Mouse (Mus musculus) midbrain, embryonic 15.5 days (tissue): Measurements from ENCODE around the gene Adk. TPM values are rescaled to one million over a fixed set of nuclear protein-coding genes. Genes with fewer than 3 reads are reported as not detected.

Source experiments
- ATAC-seq: fragments of 200-750 bp; cut with Nextera tagmentation; replicated peaks from 2 replicates; pipeline ENCODE4 v1.8.0; 2017; ENCODE audit warnings: moderate TSS enrichment
- H3K27ac ChIP-seq: fragments of 300-500 bp; sonication (generic); 2 replicates; pipeline ENCODE4 v1.5.1; 2015; ENCODE audit warnings: mild to moderate bottlenecking, inconsistent platforms
- H3K27me3 ChIP-seq: fragments of 300-500 bp; sonication (generic); replicated peaks from 2 replicates; pipeline ENCODE4 v1.6.1; 2015; ENCODE audit warnings: inconsistent platforms
- H3K36me3 ChIP-seq: fragments of 300-500 bp; sonication (generic); replicated peaks from 2 replicates; pipeline ENCODE4 v1.6.1; 2015; ENCODE audit warnings: inconsistent platforms
- H3K4me1 ChIP-seq: fragments of 300-500 bp; sonication (generic); 2 replicates; pipeline ENCODE4 v1.6.1; 2015; ENCODE audit warnings: inconsistent platforms
- H3K4me2 ChIP-seq: fragments of 300-500 bp; sonication (generic); 2 replicates; pipeline ENCODE4 v1.6.1; 2015; ENCODE audit warnings: inconsistent platforms, mild to moderate bottlenecking, moderate library complexity
- H3K4me3 ChIP-seq: fragments of 300-500 bp; sonication (generic); 2 replicates; pipeline ENCODE4 v1.5.1; 2015; ENCODE audit warnings: mild to moderate bottlenecking, inconsistent platforms
- H3K9ac ChIP-seq: fragments of 300-500 bp; sonication (generic); 2 replicates; pipeline ENCODE4 v1.6.1; 2015; ENCODE audit warnings: mild to moderate bottlenecking, inconsistent platforms
- H3K9me3 ChIP-seq: fragments of 300-500 bp; sonication (generic); 2 replicates; pipeline ENCODE4 v1.6.1; 2016; ENCODE audit warnings: inconsistent platforms
- WGBS: fragments of 180-500 bp; shearing (Covaris S2); methylation state at CpG from one replicate; pipeline ENCODE4 v1.1.7; 2015; ENCODE audit warnings: mixed read lengths; 5-methylcytosine and 5-hydroxymethylcytosine counted together
- polyA plus RNA-seq: library from polyadenylated mRNA; unstranded; fragments of >200 nt; fragmentation: Nextera tagmentation; extraction: Ambion mirVana; gene quantifications from 2 replicates; pipeline ENCODE4 v1.2.1, GENCODE M21; 2015

The Adk gene
- polyA plus RNA-seq, 1 experiment from 2014 or later = 34.8 TPM

- Histone ChIP-seq H3K4me3 (no peak overlapping the region), H3K36me3 (no peaks in the 10 kb centered on the region), H3K4me1 (peaks cover 5% of the 10 kb centered on the region; the same call in 1 of the 2 replicates), H3K27me3 (no peaks in the 10 kb centered on the region), H3K9me3 (no peaks in the 10 kb centered on the region), H3K27ac (no peak overlapping the region), H3K9ac (no peak overlapping the region), H3K4me2 (no peak overlapping the region)
- 93% methylated on average over 1 of the region's 1 CpGs for WGBS
- no peak for ATAC-seq
Observed at GRCm38 (mm10) chr14:21304815-21305214, 252.4 kb downstream of the Adk start.

GRCm38 (mm10) chr14:21308349-21308936 is 256.1 kb downstream of the Adk start:
- Histone ChIP-seq H3K9me3 (no peaks in the 10 kb centered on the region), H3K4me1 (peaks cover 5% of the 10 kb centered on the region; the same call in 1 of the 2 replicates), H3K9ac (no peak overlapping the region), H3K27me3 (no peaks in the 10 kb centered on the region), H3K36me3 (no peaks in the 10 kb centered on the region), H3K4me2 (no peak overlapping the region), H3K27ac (no peak overlapping the region), H3K4me3 (no peak overlapping the region)
- ATAC-seq = no peak
- 82% methylated on average over 4 of the region's 4 CpGs for whole genome bisulfite sequencing

GRCm38 (mm10) chr14:21310530-21310929 is 258.2 kb downstream of the Adk start:
- Histone ChIP-seq H3K9ac (no peak overlapping the region), H3K4me2 (no peak overlapping the region), H3K27ac (no peak overlapping the region), H3K9me3 (no peaks in the 10 kb centered on the region), H3K27me3 (no peaks in the 10 kb centered on the region), H3K4me3 (no peak overlapping the region), H3K4me1 (no peaks in the 10 kb centered on the region), H3K36me3 (no peaks in the 10 kb centered on the region)
- 84% methylated on average over 5 of the region's 5 CpGs for WGBS
- no peak for ATAC-seq

DNA sequence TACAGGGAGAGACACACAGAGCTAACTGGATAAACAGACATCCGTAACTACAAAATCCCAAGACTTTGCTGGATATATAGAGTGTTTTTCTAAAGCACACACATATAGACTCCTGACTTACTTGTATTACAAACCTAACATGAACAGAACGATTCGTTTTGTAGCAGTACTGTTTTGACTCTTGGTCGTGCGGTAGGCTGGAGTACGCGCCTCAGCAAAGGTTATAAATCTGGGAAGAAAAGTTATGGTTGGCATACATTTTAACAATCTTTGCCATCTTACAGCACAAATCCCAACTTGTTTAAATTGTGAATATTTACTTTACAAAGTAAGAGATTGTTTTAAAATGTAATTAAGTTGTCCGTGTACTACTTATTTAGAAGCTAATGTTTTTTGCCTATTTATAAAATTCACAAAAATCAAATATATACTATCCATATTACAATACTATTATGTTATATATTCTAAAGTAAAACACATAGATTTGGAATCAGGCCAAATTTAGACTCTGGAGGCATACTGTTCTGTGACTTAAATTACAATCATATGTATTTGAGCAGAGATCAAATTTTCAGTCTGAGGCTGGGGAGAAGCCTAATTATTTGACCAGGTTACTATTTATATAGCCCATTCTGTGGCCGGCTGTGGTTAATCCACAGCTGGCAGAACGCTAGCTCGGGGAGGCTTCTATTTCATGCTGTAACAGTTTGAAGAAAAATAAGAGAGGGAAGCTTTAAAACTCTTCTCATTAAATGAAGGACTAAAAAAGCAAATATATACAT is 261.4 kb downstream of the Adk start:
- ATAC-seq = no peak
- no peak overlapping the region for H3K4me3 ChIP-seq
- no peaks in the 10 kb centered on the region for H3K27me3 ChIP-seq
- WGBS = 83% methylated on average over 11 of the region's 11 CpGs
- H3K27ac ChIP-seq = no peak overlapping the region
- H3K4me1 ChIP-seq = no peaks in the 10 kb centered on the region
- H3K9ac ChIP-seq = no peak overlapping the region
- no peaks in the 10 kb centered on the region for H3K9me3 ChIP-seq
- no peak overlapping the region for H3K4me2 ChIP-seq
- no peaks in the 10 kb centered on the region for H3K36me3 ChIP-seq

DNA sequence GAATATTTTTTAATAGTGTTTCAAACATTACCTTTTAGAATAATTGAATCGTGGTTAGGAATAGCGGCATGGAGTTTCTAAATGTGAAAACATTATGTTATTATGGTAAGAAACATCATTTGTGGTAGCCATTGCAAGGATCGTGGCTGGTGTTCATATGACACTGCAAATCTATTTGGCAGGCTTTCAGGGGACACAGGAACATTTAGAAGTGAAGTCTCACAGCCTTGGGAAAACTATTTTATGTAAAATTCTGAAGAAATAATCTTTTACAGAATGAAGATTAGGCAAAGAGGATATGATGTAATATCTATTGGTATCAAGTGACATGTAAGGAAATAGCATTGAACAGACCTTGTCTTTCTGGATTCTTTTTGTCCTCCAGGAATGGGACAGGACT is 262.1 kb downstream of the Adk start:
- no peak for ATAC-seq
- no peaks in the 10 kb centered on the region for H3K27me3 ChIP-seq
- no peaks in the 10 kb centered on the region for H3K36me3 ChIP-seq
- H3K9me3 ChIP-seq = no peaks in the 10 kb centered on the region
- WGBS = 89% methylated on average over 3 of the region's 3 CpGs
- no peak overlapping the region for H3K9ac ChIP-seq
- no peak overlapping the region for H3K4me3 ChIP-seq
- no peaks in the 10 kb centered on the region for H3K4me1 ChIP-seq
- H3K27ac ChIP-seq = no peak overlapping the region
- no peak overlapping the region for H3K4me2 ChIP-seq

- Histone ChIP-seq H3K4me2 (no peak overlapping the region), H3K9ac (no peak overlapping the region), H3K4me3 (no peak overlapping the region), H3K4me1 (peaks cover 6% of the 10 kb centered on the region; the same call in 1 of the 2 replicates), H3K36me3 (no peaks in the 10 kb centered on the region), H3K9me3 (no peaks in the 10 kb centered on the region), H3K27me3 (no peaks in the 10 kb centered on the region), H3K27ac (no peak overlapping the region)
- no peak for ATAC-seq
- 93% methylated on average over 1 of the region's 1 CpGs for WGBS
Observed at GRCm38 (mm10) chr14:21334826-21335225, 282.5 kb downstream of the Adk start.

DNA sequence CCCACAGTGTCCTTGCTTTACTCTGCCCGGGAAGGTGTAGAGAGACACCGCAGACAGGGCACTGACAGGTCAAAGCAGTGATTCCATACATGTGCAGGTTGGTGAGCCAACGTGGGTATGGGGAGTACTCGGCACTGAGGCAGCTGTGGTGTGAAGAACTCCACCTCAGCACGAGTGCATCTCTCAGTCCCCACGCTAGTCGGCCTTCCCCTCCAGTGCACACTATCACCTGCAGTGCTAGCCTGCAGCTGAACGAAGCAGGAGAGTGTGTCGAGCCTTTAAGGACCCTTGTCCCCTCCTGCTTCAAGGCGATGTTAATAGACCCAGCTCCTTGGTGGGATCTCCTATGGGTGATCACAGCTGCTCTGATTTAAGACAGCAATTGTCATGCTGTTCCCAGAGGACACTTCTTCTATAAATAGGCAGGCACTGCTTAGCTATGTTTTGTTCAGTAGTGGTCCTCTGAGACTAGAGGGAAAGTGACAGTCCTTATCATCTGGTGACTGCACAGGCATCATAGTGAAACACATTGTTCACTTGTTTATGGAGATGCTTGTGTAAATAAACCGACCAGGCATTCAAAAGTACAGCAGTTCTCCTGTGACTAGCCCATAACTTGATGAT is 283.4 kb downstream of the Adk start:
- WGBS = 61% methylated on average over 11 of the region's 11 CpGs
- Histone ChIP-seq H3K4me1 (peaks cover 6% of the 10 kb centered on the region; the same call in 1 of the 2 replicates), H3K9me3 (no peaks in the 10 kb centered on the region), H3K9ac (no peak overlapping the region), H3K4me3 (no peak overlapping the region), H3K27me3 (no peaks in the 10 kb centered on the region), H3K36me3 (no peaks in the 10 kb centered on the region), H3K27ac (no peak overlapping the region), H3K4me2 (no peak overlapping the region)
- ATAC-seq = no peak

DNA sequence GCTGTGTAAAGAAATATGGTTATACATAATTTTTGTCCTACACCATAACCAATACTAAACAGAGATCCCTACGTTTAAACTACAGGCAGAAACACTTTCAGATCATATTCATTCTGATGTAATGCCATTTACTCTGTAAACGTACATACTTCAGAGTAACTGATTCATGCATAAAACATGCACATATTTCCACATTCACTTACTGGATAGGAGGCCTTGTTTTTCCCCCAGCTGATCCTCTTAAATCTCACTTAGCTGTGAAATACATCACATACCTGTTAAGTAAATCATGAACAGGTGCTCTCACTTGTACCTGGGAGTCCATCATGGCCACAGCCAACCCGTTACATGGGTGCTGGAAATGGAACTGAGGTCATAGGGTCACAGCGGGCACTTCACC is 285.6 kb downstream of the Adk start:
- Histone ChIP-seq H3K36me3 (no peaks in the 10 kb centered on the region), H3K4me3 (no peak overlapping the region), H3K4me1 (peaks cover 7% of the 10 kb centered on the region), H3K9me3 (no peaks in the 10 kb centered on the region), H3K9ac (no peak overlapping the region), H3K4me2 (no peak overlapping the region), H3K27me3 (no peaks in the 10 kb centered on the region), H3K27ac (no peak overlapping the region)
- no peak for ATAC-seq
- 79% methylated on average over 4 of the region's 4 CpGs for WGBS

- no peak overlapping the region for H3K27ac ChIP-seq
- no peaks in the 10 kb centered on the region for H3K27me3 ChIP-seq
- no peak overlapping the region for H3K9ac ChIP-seq
- H3K4me1 ChIP-seq = peaks cover 4% of the 10 kb centered on the region; the same call in 1 of the 2 replicates
- H3K4me2 ChIP-seq = no peak overlapping the region
- H3K9me3 ChIP-seq = no peaks in the 10 kb centered on the region
- no peak overlapping the region for H3K4me3 ChIP-seq
- no peaks in the 10 kb centered on the region for H3K36me3 ChIP-seq
- no peak for ATAC-seq
- WGBS = 87% methylated on average over 1 of the region's 1 CpGs
Observed at GRCm38 (mm10) chr14:21341195-21341594, 288.8 kb downstream of the Adk start.

GRCm38 (mm10) chr14:21342984-21343383 is 290.6 kb downstream of the Adk start:
- H3K4me3 ChIP-seq = no peak overlapping the region
- 58% methylated on average over 3 of the region's 3 CpGs for WGBS
- H3K4me1 ChIP-seq = peaks cover 4% of the 10 kb centered on the region; the same call in 1 of the 2 replicates
- H3K27me3 ChIP-seq = no peaks in the 10 kb centered on the region
- ATAC-seq = peak; percentile 52; the same call in 1 of the 2 replicates
- H3K9me3 ChIP-seq = no peaks in the 10 kb centered on the region
- no peak overlapping the region for H3K9ac ChIP-seq
- H3K36me3 ChIP-seq = no peaks in the 10 kb centered on the region
- no peak overlapping the region for H3K27ac ChIP-seq
- no peak overlapping the region for H3K4me2 ChIP-seq

DNA sequence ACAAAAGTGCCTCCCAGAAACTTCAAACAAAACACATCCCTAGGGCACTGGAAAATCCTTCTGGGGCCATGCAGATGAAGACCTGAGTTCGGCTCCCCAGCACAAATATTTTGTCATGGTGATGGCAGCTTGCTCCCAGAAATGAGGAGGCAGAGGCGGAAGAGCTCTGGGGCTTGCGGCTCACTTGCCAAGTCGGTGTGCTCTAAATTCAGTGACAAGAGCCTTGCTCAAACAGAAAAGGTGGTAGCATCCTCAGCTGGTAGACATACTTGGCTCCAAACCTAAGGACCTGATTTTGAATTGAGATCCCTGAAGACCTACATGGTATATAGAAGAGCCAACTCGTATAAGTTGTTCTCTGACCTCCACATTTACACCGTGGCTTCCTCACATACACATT is 292.5 kb downstream of the Adk start:
- Histone ChIP-seq H3K4me3 (no peak overlapping the region), H3K27ac (no peak overlapping the region), H3K4me2 (no peak overlapping the region), H3K4me1 (peaks cover 4% of the 10 kb centered on the region; the same call in 1 of the 2 replicates), H3K27me3 (no peaks in the 10 kb centered on the region), H3K9ac (no peak overlapping the region), H3K36me3 (no peaks in the 10 kb centered on the region), H3K9me3 (no peaks in the 10 kb centered on the region)
- 94% methylated on average over 6 of the region's 6 CpGs for WGBS
- no peak for ATAC-seq

DNA sequence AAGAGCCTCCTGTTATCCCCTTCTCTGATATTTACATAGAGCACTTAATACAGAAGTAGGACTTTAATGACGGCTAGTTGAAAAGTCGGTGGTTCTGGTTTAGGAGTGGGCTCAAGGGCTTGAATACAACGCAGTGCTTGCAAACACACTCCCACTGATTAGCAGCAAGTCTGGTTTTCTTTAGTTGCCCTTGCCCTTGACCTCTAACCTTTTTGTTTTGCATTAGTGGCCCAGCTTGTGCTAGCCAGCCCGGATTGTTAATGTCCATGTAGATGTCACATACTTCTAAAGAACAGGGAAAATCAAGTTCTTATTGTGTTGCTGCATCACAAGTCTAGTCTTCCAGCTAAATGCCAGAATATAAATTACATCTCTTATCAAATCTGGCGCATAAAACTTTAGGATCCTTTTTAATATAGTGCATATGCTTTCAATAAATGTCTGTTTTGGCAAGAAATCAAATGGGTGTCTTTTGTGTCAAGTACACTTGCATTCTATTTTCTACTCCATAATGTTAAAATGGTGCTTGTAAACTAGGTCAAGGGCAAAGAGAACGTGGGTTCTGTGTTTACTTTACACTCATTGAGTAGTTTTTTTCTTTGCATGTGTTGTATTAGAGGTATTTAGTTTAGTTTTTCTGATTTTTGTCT is 296.4 kb downstream of the Adk start:
- no peak overlapping the region for H3K4me2 ChIP-seq
- H3K9me3 ChIP-seq = no peaks in the 10 kb centered on the region
- H3K27me3 ChIP-seq = no peaks in the 10 kb centered on the region
- no peak overlapping the region for H3K4me3 ChIP-seq
- no peaks in the 10 kb centered on the region for H3K36me3 ChIP-seq
- ATAC-seq = no peak
- 75% methylated on average over 6 of the region's 6 CpGs for WGBS
- no peak overlapping the region for H3K27ac ChIP-seq
- no peak overlapping the region for H3K9ac ChIP-seq
- H3K4me1 ChIP-seq = no peaks in the 10 kb centered on the region
